Mouse (Mus musculus) bone marrow macrophage, adult 2 months (primary cell): ENCODE data around the gene Plekhh1.

ENCODE experiments used
- CTCF ChIP-seq: IDR thresholded peaks from 2 replicates; pipeline ENCODE4 v1.5.1; 2012; ENCODE audit warnings: low read depth, mild to moderate bottlenecking, low read length, moderate library complexity
- POLR2A ChIP-seq: IDR thresholded peaks from 2 replicates; pipeline ENCODE4 v1.6.1; 2012; ENCODE audit warnings: mild to moderate bottlenecking, low read depth, low read length, borderline replicate concordance

- TF ChIP-seq CTCF = no peak
- TF ChIP-seq POLR2A = no peak
Measured at GRCm38 (mm10) chr12:79060766-79061652, 32.0 kb downstream of the Plekhh1 start.
